Mouse (Mus musculus): ENCODE data around the gene Rbbp4.

- no peak for TF ChIP-seq CTCF (IDR thresholded peaks at IDR 0.05; ENCODE audit: low read depth)
- no peak for TF ChIP-seq EP300 (optimal IDR thresholded peaks at IDR 0.05)
Measured at GRCm38 (mm10) chr4:129381148-129381547, 46.0 kb upstream of the Rbbp4 start.
